Mouse (Mus musculus) intestine, embryonic 14.5 days (tissue): ENCODE data around the gene Cirbp. TPM values are rescaled to one million over a fixed set of nuclear protein-coding genes. Genes with fewer than 3 reads are reported as not detected.

Source experiments
- ATAC-seq: fragments of 200-750 bp; cut with Nextera tagmentation; replicated peaks from 2 replicates; pipeline ENCODE4 v1.8.0; 2017; ENCODE audit warnings: low read depth, moderate number of reproducible peaks, moderate TSS enrichment, moderate library complexity; ENCODE audit not compliant: low FRiP score, low TSS enrichment
- DNase-seq: peaks from one replicate; pipeline ENCODE4 v3.0.0-alpha.2; 2018; ENCODE audit warnings: low spot score
- H3K27ac ChIP-seq: fragments of 300-500 bp; sonication (generic); 2 replicates; pipeline ENCODE4 v1.5.1; 2014; ENCODE audit warnings: low read depth, mild to moderate bottlenecking, control low read depth
- H3K27me3 ChIP-seq: fragments of 300-500 bp; sonication (generic); replicated peaks from 2 replicates; pipeline ENCODE4 v1.6.1; 2014; ENCODE audit warnings: low read length, control low read depth; ENCODE audit not compliant: control insufficient read depth, insufficient read depth
- H3K36me3 ChIP-seq: fragments of 300-500 bp; sonication (generic); 2 replicates; pipeline ENCODE4 v1.6.1; 2014; ENCODE audit warnings: low read length, control low read depth; ENCODE audit not compliant: control insufficient read depth, insufficient read depth
- H3K4me1 ChIP-seq: fragments of 300-500 bp; sonication (generic); replicated peaks from 2 replicates; pipeline ENCODE4 v1.6.1; 2014; ENCODE audit warnings: low read length, control low read depth, mixed read lengths; ENCODE audit not compliant: control insufficient read depth, insufficient read depth
- H3K4me2 ChIP-seq: fragments of 300-500 bp; sonication (generic); 2 replicates; pipeline ENCODE4 v1.6.1; 2014; ENCODE audit warnings: low read length
- H3K4me3 ChIP-seq: fragments of 300-500 bp; sonication (generic); 2 replicates; pipeline ENCODE4 v1.5.1; 2014; ENCODE audit warnings: low read depth, low read length, control low read depth, mixed read lengths
- H3K9ac ChIP-seq: fragments of 300-500 bp; sonication (generic); 2 replicates; pipeline ENCODE4 v1.6.1; 2014; ENCODE audit warnings: mild to moderate bottlenecking, low read length
- H3K9me3 ChIP-seq: fragments of 300-500 bp; sonication (generic); 2 replicates; pipeline ENCODE4 v1.6.1; 2016; ENCODE audit warnings: low read length, control low read depth; ENCODE audit not compliant: control insufficient read depth
- WGBS: fragments of 180-500 bp; shearing (Covaris S2); extraction: QIAGEN DNeasy Blood & Tissue Kit; methylation state at CpG from one replicate; pipeline ENCODE4 v1.1.7; 2014; 5-methylcytosine and 5-hydroxymethylcytosine counted together
- polyA plus RNA-seq: library from polyadenylated mRNA; unstranded; fragments of >200 nt; fragmentation: Nextera tagmentation; extraction: Ambion mirVana; gene quantifications from 2 replicates; pipeline ENCODE4 v1.2.1, GENCODE M21; 2014

Cirbp gene
- polyA plus RNA-seq, 1 experiment from 2014 or later: 81.6 TPM

- H3K4me3 ChIP-seq: no peak overlapping the region
- H3K36me3 ChIP-seq: peaks cover 84% of the 10 kb centered on the region
- 93% methylated on average over 8 of the region's 8 CpGs for WGBS
- no peak overlapping the region for H3K9ac ChIP-seq
- no peaks in the 10 kb centered on the region for H3K9me3 ChIP-seq
- DNase-seq (no peak), ATAC-seq (no peak)
- no peak overlapping the region for H3K27ac ChIP-seq
- H3K4me2 ChIP-seq: no peak overlapping the region
- no peaks in the 10 kb centered on the region for H3K27me3 ChIP-seq
- peaks cover 13% of the 10 kb centered on the region; the same call in 1 of the 2 replicates for H3K4me1 ChIP-seq
These were observed 37.9 kb upstream of the Cirbp start for GRCm38 (mm10) chr10:80127920-80128319.

GRCm38 (mm10) chr10:80129846-80130245 lies 35.9 kb upstream of the Cirbp start:
- peaks cover 90% of the 10 kb centered on the region for H3K36me3 ChIP-seq
- no peak for ATAC-seq
- no peak overlapping the region for H3K4me2 ChIP-seq
- 91% methylated on average over 9 of the region's 9 CpGs for WGBS
- DNase-seq: no peak
- H3K9ac ChIP-seq: no peak overlapping the region
- H3K27me3 ChIP-seq: no peaks in the 10 kb centered on the region
- no peak overlapping the region for H3K4me3 ChIP-seq
- no peaks in the 10 kb centered on the region for H3K9me3 ChIP-seq
- H3K4me1 ChIP-seq: peaks cover 13% of the 10 kb centered on the region; the same call in 1 of the 2 replicates
- no peak overlapping the region for H3K27ac ChIP-seq

GRCm38 (mm10) chr10:80130403-80131031 lies 35.3 kb upstream of the Cirbp start:
- DNase-seq (peak; percentile 77), ATAC-seq (peak; percentile 32)
- no peak overlapping the region for H3K4me3 ChIP-seq
- H3K4me2 ChIP-seq: no peak overlapping the region
- H3K9me3 ChIP-seq: no peaks in the 10 kb centered on the region
- peaks cover 13% of the 10 kb centered on the region; the same call in 1 of the 2 replicates for H3K4me1 ChIP-seq
- 59% methylated on average over 18 of the region's 18 CpGs for WGBS
- no peak overlapping the region for H3K9ac ChIP-seq
- H3K36me3 ChIP-seq: peaks cover 84% of the 10 kb centered on the region
- no peak overlapping the region; the same call in 1 of the 2 replicates for H3K27ac ChIP-seq
- peaks cover under 1% of the 10 kb centered on the region; the same call in 1 of the 2 replicates for H3K27me3 ChIP-seq

- peaks cover 14% of the 10 kb centered on the region; the same call in 1 of the 2 replicates for H3K4me1 ChIP-seq
- H3K4me3 ChIP-seq: no peak overlapping the region
- no peak; the same call in 1 of the 2 replicates for ATAC-seq
- DNase-seq: peak; percentile 74
- 18% methylated on average over 55 of the region's 55 CpGs for WGBS
- peaks cover 10% of the 10 kb centered on the region for H3K27me3 ChIP-seq
- H3K36me3 ChIP-seq: peaks cover 80% of the 10 kb centered on the region
- peak overlapping the region; percentile 31 for H3K4me2 ChIP-seq
- no peak overlapping the region for H3K27ac ChIP-seq
- H3K9ac ChIP-seq: no peak overlapping the region; the same call in 1 of the 2 replicates
- no peaks in the 10 kb centered on the region for H3K9me3 ChIP-seq
These were observed 34.4 kb upstream of the Cirbp start for GRCm38 (mm10) chr10:80131316-80131951.

GRCm38 (mm10) chr10:80131952-80132350 lies 33.8 kb upstream of the Cirbp start:
- ATAC-seq: no peak
- Histone ChIP-seq H3K27me3 (peaks cover 15% of the 10 kb centered on the region), H3K4me2 (peak overlapping the region; percentile 31), H3K36me3 (peaks cover 75% of the 10 kb centered on the region), H3K4me3 (no peak overlapping the region), H3K9ac (no peak overlapping the region; the same call in 1 of the 2 replicates), H3K4me1 (peaks cover 19% of the 10 kb centered on the region), H3K27ac (no peak overlapping the region), H3K9me3 (no peaks in the 10 kb centered on the region)
- no peak for DNase-seq
- WGBS: 44% methylated on average over 27 of the region's 27 CpGs

- Histone ChIP-seq H3K4me2 (no peak overlapping the region), H3K9me3 (no peaks in the 10 kb centered on the region), H3K36me3 (peaks cover 61% of the 10 kb centered on the region), H3K4me1 (peaks cover 33% of the 10 kb centered on the region), H3K4me3 (no peak overlapping the region), H3K27me3 (peaks cover 25% of the 10 kb centered on the region), H3K27ac (no peak overlapping the region), H3K9ac (no peak overlapping the region)
- no peak for DNase-seq
- no peak for ATAC-seq
- 75% methylated on average over 8 of the region's 8 CpGs for WGBS
These were observed 32.4 kb upstream of the Cirbp start for GRCm38 (mm10) chr10:80133226-80133849.

- no peak overlapping the region for H3K27ac ChIP-seq
- H3K27me3 ChIP-seq: peaks cover 25% of the 10 kb centered on the region
- DNase-seq: no peak
- no peak overlapping the region for H3K9ac ChIP-seq
- H3K4me1 ChIP-seq: peaks cover 34% of the 10 kb centered on the region
- WGBS: 89% methylated on average over 9 of the region's 9 CpGs
- no peak overlapping the region for H3K4me2 ChIP-seq
- peaks cover 50% of the 10 kb centered on the region for H3K36me3 ChIP-seq
- H3K4me3 ChIP-seq: no peak overlapping the region
- no peaks in the 10 kb centered on the region for H3K9me3 ChIP-seq
- ATAC-seq: no peak
These were observed 31.4 kb upstream of the Cirbp start for GRCm38 (mm10) chr10:80134421-80134820.

- 81% methylated on average over 10 of the region's 10 CpGs for WGBS
- Histone ChIP-seq H3K27ac (no peak overlapping the region), H3K4me2 (no peak overlapping the region), H3K27me3 (peaks cover 25% of the 10 kb centered on the region), H3K4me3 (no peak overlapping the region), H3K9me3 (no peaks in the 10 kb centered on the region), H3K9ac (no peak overlapping the region), H3K36me3 (peaks cover 43% of the 10 kb centered on the region), H3K4me1 (peaks cover 31% of the 10 kb centered on the region)
- DNase-seq (no peak), ATAC-seq (no peak)
These were observed 30.6 kb upstream of the Cirbp start for GRCm38 (mm10) chr10:80135161-80135560.
